Mouse (Mus musculus) hematopoietic multipotent progenitor cell, adult 10-12 weeks (in vitro differentiated cells): ENCODE data around the gene Naip2. TPM values are rescaled to one million over a fixed set of nuclear protein-coding genes. Genes with fewer than 3 reads are reported as not detected.

Experiments
- polyA plus RNA-seq: library from polyadenylated mRNA; stranded (reverse); fragments of >175 nt; gene quantifications from 2 replicates; pipeline ENCODE4 v1.2.3, GENCODE M21; 2012; ENCODE audit warnings: low replicate concordance

The Naip2 gene
- polyA plus RNA-seq, result 0.91 and 1.3 TPM in 2 replicates

DNA sequence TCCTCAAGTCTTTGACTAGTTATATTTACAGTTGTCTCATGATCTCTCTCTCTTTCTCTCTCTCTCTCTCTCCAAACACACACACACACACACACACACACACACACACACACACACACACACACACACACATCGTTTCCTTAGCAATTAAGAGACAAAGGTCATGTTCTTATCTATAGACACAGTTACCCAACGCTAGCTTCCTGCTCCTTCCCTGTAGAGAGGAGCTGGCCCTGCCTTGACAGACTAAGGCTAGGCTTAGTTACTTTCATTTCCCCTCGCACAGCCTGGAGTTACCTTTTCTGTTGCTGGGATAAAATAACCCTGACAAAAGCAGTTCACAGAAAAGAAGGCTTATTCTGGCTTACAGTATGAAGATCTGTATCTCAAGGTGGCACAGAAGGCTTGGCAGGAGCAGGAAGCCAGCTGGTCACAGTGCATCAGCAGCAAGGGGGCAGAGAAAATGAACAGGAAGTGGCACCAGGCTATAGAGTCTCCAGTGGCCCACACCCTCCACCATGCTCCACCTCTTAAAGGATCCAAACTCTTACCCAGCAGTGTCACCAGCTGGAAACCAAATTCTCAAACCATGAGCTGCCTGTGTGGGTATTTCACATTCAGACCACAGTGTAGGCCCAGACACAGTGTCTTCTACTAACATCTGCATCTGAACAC lies at the start of gene Naip2:
Gene Naip2, minus strand, starts transcription at position 434 of the 675 bp plus-strand sequence.

DNA sequence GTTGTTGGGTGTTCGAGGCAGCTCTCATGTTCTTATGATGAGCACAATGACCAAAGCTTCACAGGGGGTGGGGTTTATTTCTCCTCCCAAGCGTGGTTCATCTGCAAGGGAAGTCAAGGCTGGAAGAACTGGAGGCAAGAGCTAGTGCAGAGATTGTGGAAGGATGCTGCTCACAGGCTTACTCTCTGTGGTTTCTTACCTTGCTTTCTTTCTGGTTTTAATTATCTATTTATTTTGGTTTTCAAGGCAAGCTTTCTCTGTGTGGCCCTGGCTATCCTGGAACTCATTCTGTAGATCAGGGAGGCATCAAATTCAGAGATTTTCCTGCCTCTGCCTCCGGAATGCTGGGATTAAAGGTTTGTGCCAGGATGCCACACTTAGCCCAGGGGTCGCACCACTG lies 44.3 kb upstream of the Naip2 start, which contains the start of gene Naip5:
Gene Naip5, minus strand, starts transcription at position 101 of the 400 bp plus-strand sequence.

DNA sequence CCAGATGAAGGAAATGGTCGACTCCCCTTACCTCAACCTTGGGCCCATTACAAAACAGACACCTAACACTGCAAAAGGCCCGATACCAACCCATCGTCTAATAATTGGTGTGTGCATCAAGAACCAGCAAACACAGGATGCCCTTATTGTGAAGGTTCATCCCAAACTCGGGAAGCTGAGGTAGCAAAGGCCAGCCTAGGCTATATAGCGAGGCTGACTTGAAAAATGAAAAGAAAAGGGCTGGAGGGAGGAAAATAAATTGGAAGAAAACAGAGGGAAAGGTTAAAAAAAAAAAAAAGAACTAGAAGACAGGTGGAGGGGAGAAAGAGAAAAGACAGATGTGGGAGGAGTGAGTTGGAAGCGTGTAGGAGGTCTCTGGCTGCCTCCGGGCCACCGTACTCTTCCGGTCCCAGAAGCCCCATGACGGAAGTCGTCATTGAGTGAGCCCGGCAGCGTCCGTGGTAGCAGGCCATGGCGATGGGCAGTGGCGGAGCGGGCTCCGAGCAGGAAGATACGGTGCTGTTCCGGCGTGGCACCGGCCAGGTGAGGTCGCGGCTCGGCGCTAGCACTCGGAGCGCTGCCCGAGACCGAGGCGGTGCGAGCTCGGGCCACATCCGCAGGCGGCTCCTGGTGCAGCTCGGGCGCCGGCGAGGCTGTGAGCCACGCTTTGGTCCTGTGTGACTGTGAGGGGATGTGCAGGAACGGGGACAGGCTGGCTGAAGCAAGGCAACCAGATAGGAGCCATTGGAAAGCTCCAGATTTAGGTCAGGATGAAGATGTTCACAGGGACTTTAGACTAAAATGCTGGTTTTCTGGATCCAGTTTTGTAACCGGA lies 77.3 kb downstream of the Naip2 start, which contains the start of gene Smn1:
Gene Smn1, plus strand, starts transcription at position 430 of the 835 bp plus-strand sequence.

DNA sequence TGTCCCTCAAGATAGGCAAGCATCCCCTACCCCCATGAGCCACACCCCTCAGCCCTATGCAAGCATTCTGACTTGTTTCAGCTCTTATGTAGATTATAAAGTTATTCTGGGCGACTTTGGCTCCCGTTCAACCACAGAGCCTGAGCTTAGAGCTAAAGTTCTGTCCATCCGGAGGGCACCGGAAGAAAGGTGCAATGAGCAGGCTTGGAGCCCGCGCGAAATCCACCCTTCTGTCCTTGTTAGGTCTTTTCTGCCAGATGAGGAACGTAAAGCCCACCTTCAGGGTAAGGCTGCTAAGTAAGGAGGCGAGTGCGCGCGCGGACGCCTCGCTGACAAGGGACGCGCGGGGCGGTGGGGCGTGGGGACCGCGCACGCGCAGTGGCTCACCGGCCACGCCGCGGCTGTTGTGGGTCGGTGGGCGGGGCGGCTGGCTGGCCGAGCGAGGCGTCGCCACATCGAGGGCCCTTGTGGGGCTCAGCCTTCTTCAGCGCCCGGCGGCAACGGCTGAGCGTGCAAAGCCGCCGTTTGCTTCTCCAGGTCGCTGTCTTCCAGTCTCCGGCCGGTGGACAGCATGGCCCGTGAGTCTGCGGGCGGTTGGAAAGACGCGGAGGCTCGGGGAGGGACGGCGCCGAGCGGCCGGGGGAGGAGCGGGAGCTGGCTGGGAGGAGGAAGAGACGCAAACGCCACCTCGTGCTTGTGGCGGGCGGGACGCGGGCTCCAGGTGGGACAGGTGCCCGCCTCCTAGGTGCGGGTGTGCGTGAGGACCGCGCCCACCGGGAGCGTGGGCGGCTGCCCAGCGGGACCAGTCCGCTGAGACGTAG lies 94.0 kb downstream of the Naip2 start, which contains the start of gene Serf1:
Gene Serf1, plus strand, starts transcription at position 361 of the 821 bp plus-strand sequence.

DNA sequence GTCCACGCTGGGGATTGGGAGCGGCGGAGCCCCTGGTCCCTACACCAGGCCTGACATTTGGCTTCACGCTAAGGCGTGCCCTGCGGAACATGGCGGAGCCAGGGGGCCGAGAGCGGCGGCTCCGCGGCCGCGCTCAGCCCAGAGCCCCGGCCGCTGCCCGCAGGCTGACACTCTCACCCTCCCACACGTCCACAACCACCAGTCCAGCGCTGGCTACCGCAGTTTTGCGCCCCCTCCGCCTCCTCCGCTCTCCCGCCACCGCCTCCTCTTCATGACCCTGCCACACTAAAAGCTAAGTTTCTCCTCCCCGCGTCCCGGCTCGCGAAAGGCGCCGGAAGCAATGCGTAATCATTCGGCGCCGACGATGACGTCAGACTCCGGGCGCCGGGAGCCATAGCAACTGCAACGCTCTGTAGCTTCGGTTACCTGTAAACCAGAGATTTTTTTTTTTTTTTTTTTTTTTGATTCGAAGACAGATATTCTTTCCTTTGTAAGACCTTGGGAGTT lies 98.1 kb downstream of the Naip2 start, which contains the start of gene Bdp1:
Gene Bdp1, minus strand, starts transcription at position 323 of the 507 bp plus-strand sequence.

Other genes starting within 250 kb of the Naip2 start
- gene Mccc2, start 186.5 kb downstream of the Naip2 start, polyA plus RNA-seq, result 13.4 and 13.5 TPM in 2 replicates
- 6.6 and 12.9 TPM in 2 replicates for gene Bdp1, start 98.0 kb downstream of the Naip2 start, polyA plus RNA-seq
- 5.0 and 11.4 TPM in 2 replicates for gene Serf1, start 94.1 kb downstream of the Naip2 start, polyA plus RNA-seq
- 26.7 and 44.3 TPM in 2 replicates for gene Smn1, start 77.2 kb downstream of the Naip2 start, polyA plus RNA-seq
- gene Naip5, start 44.2 kb upstream of the Naip2 start, polyA plus RNA-seq, result 0.36 TPM in 2 replicates
- 0.48 and 0.52 TPM in 2 replicates for gene Naip6, start 115.6 kb upstream of the Naip2 start, polyA plus RNA-seq